Mouse (Mus musculus) ovary, postnatal 10 days (tissue): ENCODE results near the gene Arfgap2.

Source experiments
- DNase-seq: peaks from one replicate; pipeline ENCODE4 v3.0.0; 2022; ENCODE audit warnings: low spot score

Gene Arfgap2

GRCm38 (mm10) chr2:91259493-91259892 lies 5.3 kb upstream of the Arfgap2 start:
- DNase-seq = no peak

GRCm38 (mm10) chr2:91263692-91264660 lies 798 bp upstream of the Arfgap2 start:
- DNase-seq = no peak

- no peak for DNase-seq
These were observed 3.3 kb downstream of the Arfgap2 start for GRCm38 (mm10) chr2:91268042-91268441.

GRCm38 (mm10) chr2:91268706-91269105 lies 3.9 kb downstream of the Arfgap2 start:
- no peak for DNase-seq

GRCm38 (mm10) chr2:91269687-91270133 lies 4.9 kb downstream of the Arfgap2 start:
- no peak for DNase-seq

- DNase-seq = no peak
These were observed 14.1 kb downstream of the Arfgap2 start for GRCm38 (mm10) chr2:91278749-91279371.

GRCm38 (mm10) chr2:91279372-91279755 lies 14.6 kb downstream of the Arfgap2 start:
- DNase-seq = no peak

GRCm38 (mm10) chr2:91281366-91281765 lies 16.6 kb downstream of the Arfgap2 start:
- DNase-seq = no peak

- no peak for DNase-seq
These were observed 19.2 kb downstream of the Arfgap2 start for GRCm38 (mm10) chr2:91283972-91284371.

- DNase-seq = no peak
These were observed 19.8 kb downstream of the Arfgap2 start for GRCm38 (mm10) chr2:91284375-91285199.

GRCm38 (mm10) chr2:91285885-91286505 lies 21.2 kb downstream of the Arfgap2 start:
- DNase-seq = peak; percentile 53

- DNase-seq = no peak
These were observed 22.8 kb downstream of the Arfgap2 start for GRCm38 (mm10) chr2:91287563-91287962.

- DNase-seq = peak; percentile 12
These were observed 26.6 kb downstream of the Arfgap2 start for GRCm38 (mm10) chr2:91291197-91292007.

GRCm38 (mm10) chr2:91294226-91294625 lies 29.5 kb downstream of the Arfgap2 start:
- no peak for DNase-seq

- no peak for DNase-seq
These were observed 31.1 kb downstream of the Arfgap2 start for GRCm38 (mm10) chr2:91295895-91296294.

GRCm38 (mm10) chr2:91299156-91299555 lies 34.4 kb downstream of the Arfgap2 start:
- DNase-seq = no peak

GRCm38 (mm10) chr2:91300784-91301183 lies 36.0 kb downstream of the Arfgap2 start:
- DNase-seq = no peak

GRCm38 (mm10) chr2:91301836-91302235 lies 37.1 kb downstream of the Arfgap2 start:
- DNase-seq = no peak

- DNase-seq = no peak
These were observed 38.1 kb downstream of the Arfgap2 start for GRCm38 (mm10) chr2:91302845-91303244.

GRCm38 (mm10) chr2:91305926-91306325 lies 41.2 kb downstream of the Arfgap2 start:
- no peak for DNase-seq

GRCm38 (mm10) chr2:91306589-91306988 lies 41.8 kb downstream of the Arfgap2 start:
- no peak for DNase-seq
